Comparison of ENCODE assay signal across 8 mouse cellular contexts in genomic region chr4:130668991-130669390, GRCm38 (mm10). TPM values are rescaled to one million over a fixed set of nuclear protein-coding genes. Genes with fewer than 3 reads are reported as not detected.
DNase-seq lines count a peak whose midpoint lies in the region; ATAC-seq and TF ChIP-seq lines count a peak whose summit lies in the region.

No protein-coding gene starts in this region.

- H3K4me2 ChIP-seq in liver, embryonic 12.5 days: peak overlapping the region; percentile 54
- no peak overlapping the region for H3K4me2 ChIP-seq in stomach, postnatal 0 days (replicated peaks; ENCODE audit: low read depth)

- intact Hi-C loops in heart, postnatal 36 days (cut with DNase I): no loop called here

- H3K27me3 ChIP-seq in liver, embryonic 12.5 days (replicated peaks): no peaks in the 10 kb centered on the region
- no peaks in the 10 kb centered on the region for H3K27me3 ChIP-seq in stomach, postnatal 0 days (ENCODE audit: control insufficient read depth, insufficient read depth, low read length)

- TF ChIP-seq EP300 in stomach, postnatal 0 days (optimal IDR thresholded peaks at IDR 0.05): no peak

- ATAC-seq in liver, embryonic 12.5 days: no peak
- ATAC-seq in stomach, postnatal 0 days (ENCODE audit: low FRiP score, low TSS enrichment): no peak

- H3K27ac ChIP-seq in liver, embryonic 12.5 days: 0 out of 2 replicates have a peak overlapping the region, but pooled peaks have one; percentile 20
- no peak overlapping the region for H3K27ac ChIP-seq in stomach, postnatal 0 days (replicated peaks)

- H3K9ac ChIP-seq in liver, embryonic 12.5 days: no peak overlapping the region
- no peak overlapping the region for H3K9ac ChIP-seq in stomach, postnatal 0 days (ENCODE audit: low read length)

- peaks cover 65% of the 10 kb centered on the region for H3K4me1 ChIP-seq in liver, embryonic 12.5 days
- peaks cover 5% of the 10 kb centered on the region; the same call in 1 of the 2 replicates for H3K4me1 ChIP-seq in stomach, postnatal 0 days (replicated peaks; ENCODE audit: control insufficient read depth, insufficient read depth)

- TF ChIP-seq CTCF in stomach, postnatal 0 days (IDR thresholded peaks at IDR 0.05; ENCODE audit: low read depth): no peak

- peak; percentile 89 for DNase-seq in heart, adult 11 months
- no peak for DNase-seq in heart, postnatal 36 days
- peak; percentile 29 to 31 for DNase-seq in spleen, adult 18-20 months
- DNase-seq in spleen, adult 12 weeks (ENCODE audit: low spot score): no peak
- peak; percentile 21 for DNase-seq in stomach, postnatal 0 days (ENCODE audit: low spot score)
- no peak for DNase-seq in urinary bladder, postnatal 14 days (ENCODE audit: low spot score)
- DNase-seq in urinary bladder, adult 2 months (ENCODE audit: low spot score): no peak

- H3K9me3 ChIP-seq in liver, embryonic 12.5 days (replicated peaks): no peaks in the 10 kb centered on the region
- H3K9me3 ChIP-seq in stomach, postnatal 0 days (ENCODE audit: control insufficient read depth, low read length): no peaks in the 10 kb centered on the region

- H3K36me3 ChIP-seq in liver, embryonic 12.5 days: peaks cover 59% of the 10 kb centered on the region
- H3K36me3 ChIP-seq in stomach, postnatal 0 days (ENCODE audit: control insufficient read depth, insufficient read depth, low read length): peaks cover 7% of the 10 kb centered on the region

- 73% methylated on average over 7 of the region's 7 CpGs for WGBS in liver, embryonic 12.5 days (ENCODE audit: insufficient replicate concordance)
- 35% methylated on average over 7 of the region's 7 CpGs for WGBS in stomach, postnatal 0 days

- H3K4me3 ChIP-seq in liver, embryonic 12.5 days: peak overlapping the region; percentile 7
- no peak overlapping the region for H3K4me3 ChIP-seq in stomach, postnatal 0 days (ENCODE audit: low read depth, low read length)

RNA-seq across cellular contexts. Expression of gene Pum1, which starts 5.9 kb away (rescaled TPM):
- total RNA-seq in heart, postnatal 36 days (2021): 10 to 100 TPM; 55.5 to 62.1 TPM
- 43.2 and 43.7 TPM in 2 replicates for polyA plus RNA-seq in liver, embryonic 12.5 days (2016; fragmentation: Nextera tagmentation; extraction: Ambion mirVana)
- 27.0 and 27.4 TPM in 2 replicates for polyA plus RNA-seq in stomach, postnatal 0 days (2015; fragmentation: Nextera tagmentation; extraction: Ambion mirVana)
- 36.8 and 39.9 TPM in 2 replicates for polyA plus RNA-seq in urinary bladder, adult 2 months (2012; rRNA removed)

Comparison
In these comparisons a context has a peak if more than half of its experiments do, and no peak if none do; other contexts are left out.
1. DNase-seq: peak in heart, adult 11 months (single experiment), spleen, adult 18-20 months (2 of 2) and stomach, postnatal 0 days (single experiment); none in heart, postnatal 36 days (0 of 2), spleen, adult 12 weeks (single experiment), urinary bladder, postnatal 14 days (single experiment) and urinary bladder, adult 2 months (single experiment).